Mouse (Mus musculus): Measurements from ENCODE around the gene Nrp1. TPM values are rescaled to one million over a fixed set of nuclear protein-coding genes. Genes with fewer than 3 reads are reported as not detected.

Nrp1 gene
- polyA plus RNA-seq, 1 experiment from 2014 or later: 75.1 TPM

DNA sequence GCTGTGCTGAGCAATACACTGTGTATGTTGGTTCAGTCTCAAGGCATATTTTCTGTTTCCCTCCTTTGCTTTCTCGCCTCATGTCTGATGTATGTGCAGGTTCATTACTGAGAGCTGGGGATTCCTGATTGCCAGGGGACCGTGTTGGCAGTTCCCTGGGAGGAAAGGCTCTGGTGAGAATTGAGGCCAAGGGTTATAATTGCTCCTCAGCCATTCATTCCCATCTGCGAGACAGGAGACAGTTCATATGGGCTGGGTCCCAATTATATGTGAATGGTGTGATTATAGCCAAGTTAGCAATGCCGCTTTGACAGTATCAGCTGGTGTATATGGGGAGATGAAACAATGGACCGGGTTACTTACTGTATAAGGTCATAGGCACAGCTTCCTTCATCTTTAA, 14.3 kb downstream of the Nrp1 start:
- Histone ChIP-seq H3K36me3 (no peaks in the 10 kb centered on the region), H3K9me3 (no peaks in the 10 kb centered on the region), H3K4me1 (replicated peaks) (peaks cover 14% of the 10 kb centered on the region), H3K27me3 (no peaks in the 10 kb centered on the region), H3K4me2 (no peak overlapping the region), H3K27ac (replicated peaks) (no peak overlapping the region), H3K4me3 (no peak overlapping the region), H3K9ac (no peak overlapping the region)
- WGBS: 63% methylated on average over 5 of the region's 5 CpGs
- ATAC-seq (ENCODE audit: low FRiP score, low read depth): no peak

DNA sequence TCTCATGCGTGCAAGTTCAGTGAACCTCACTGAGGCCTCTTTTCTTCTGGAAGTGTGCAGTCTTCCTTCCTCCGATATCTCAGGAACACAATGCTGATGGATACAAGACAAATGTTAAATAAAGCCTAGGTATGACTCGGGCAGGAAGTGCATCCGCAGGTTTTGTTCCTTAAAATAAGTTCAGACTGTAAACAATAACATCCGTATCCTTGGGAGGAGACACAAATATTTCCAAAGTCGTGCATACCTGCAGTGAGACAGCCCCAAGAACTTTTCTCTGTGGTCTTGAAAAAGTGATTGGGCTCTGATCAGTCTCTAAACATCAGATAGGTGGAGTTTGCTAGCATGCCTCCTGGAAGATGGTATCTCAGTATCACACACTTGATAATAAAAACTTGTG, 15.0 kb downstream of the Nrp1 start:
- Histone ChIP-seq H3K9ac (no peak overlapping the region), H3K4me1 (replicated peaks) (peaks cover 16% of the 10 kb centered on the region), H3K4me3 (no peak overlapping the region), H3K27me3 (no peaks in the 10 kb centered on the region), H3K27ac (replicated peaks) (no peak overlapping the region), H3K4me2 (no peak overlapping the region), H3K9me3 (no peaks in the 10 kb centered on the region), H3K36me3 (no peaks in the 10 kb centered on the region)
- WGBS: 89% methylated on average over 6 of the region's 6 CpGs
- no peak for ATAC-seq (ENCODE audit: low FRiP score, low read depth)

DNA sequence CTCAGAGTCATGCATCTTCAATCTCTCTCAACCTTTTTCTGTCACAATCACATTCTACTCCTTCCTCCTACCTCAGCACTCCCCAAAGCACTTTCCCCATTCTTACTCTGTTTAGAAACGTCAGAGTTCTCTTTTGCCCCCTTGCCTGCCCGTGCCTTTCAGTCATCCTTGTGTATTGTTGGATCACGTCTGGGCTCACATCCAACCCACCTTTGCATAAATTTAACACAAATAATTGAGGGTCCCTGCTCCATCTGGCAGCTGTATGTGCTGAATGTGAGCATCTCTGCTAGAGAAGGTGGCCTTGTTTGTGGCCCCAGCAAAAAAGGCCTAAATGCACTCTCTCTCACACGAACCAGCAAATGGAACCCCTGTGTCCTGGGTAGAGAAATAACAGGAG, 16.9 kb downstream of the Nrp1 start:
- H3K4me1 ChIP-seq (replicated peaks): peaks cover 21% of the 10 kb centered on the region
- WGBS: 45% methylated on average over 4 of the region's 4 CpGs
- no peaks in the 10 kb centered on the region for H3K9me3 ChIP-seq
- H3K4me2 ChIP-seq: no peak overlapping the region
- no peak overlapping the region for H3K4me3 ChIP-seq
- H3K27ac ChIP-seq (replicated peaks): no peak overlapping the region
- H3K36me3 ChIP-seq: no peaks in the 10 kb centered on the region
- H3K27me3 ChIP-seq: no peaks in the 10 kb centered on the region
- H3K9ac ChIP-seq: no peak overlapping the region
- ATAC-seq (ENCODE audit: low FRiP score, low read depth): no peak

DNA sequence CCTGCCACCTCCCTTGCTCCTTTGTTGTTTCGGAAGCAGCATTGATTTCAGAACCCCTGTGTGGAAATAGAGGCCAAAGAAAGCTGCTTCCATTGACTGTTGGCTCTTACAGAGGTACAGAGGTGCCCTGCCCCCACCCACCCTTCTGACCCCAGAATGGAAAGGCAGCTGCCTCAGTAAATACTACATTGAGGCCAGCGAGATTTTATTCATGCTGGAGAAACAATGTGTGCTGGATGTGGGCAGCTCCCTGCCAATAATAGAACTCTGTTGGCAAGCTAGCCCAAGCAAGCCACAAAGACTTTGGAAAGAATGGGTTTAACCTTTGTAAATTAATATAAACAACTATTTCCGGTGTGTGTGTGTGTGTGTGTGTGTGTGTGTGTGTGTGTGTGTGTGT, 24.8 kb downstream of the Nrp1 start:
- Histone ChIP-seq H3K27ac (replicated peaks) (no peak overlapping the region), H3K4me1 (replicated peaks) (peaks cover 26% of the 10 kb centered on the region), H3K9ac (no peak overlapping the region), H3K9me3 (no peaks in the 10 kb centered on the region), H3K36me3 (no peaks in the 10 kb centered on the region), H3K27me3 (no peaks in the 10 kb centered on the region), H3K4me3 (no peak overlapping the region), H3K4me2 (no peak overlapping the region)
- 17% methylated on average over 3 of the region's 3 CpGs for WGBS
- ATAC-seq (ENCODE audit: low FRiP score, low read depth): no peak

DNA sequence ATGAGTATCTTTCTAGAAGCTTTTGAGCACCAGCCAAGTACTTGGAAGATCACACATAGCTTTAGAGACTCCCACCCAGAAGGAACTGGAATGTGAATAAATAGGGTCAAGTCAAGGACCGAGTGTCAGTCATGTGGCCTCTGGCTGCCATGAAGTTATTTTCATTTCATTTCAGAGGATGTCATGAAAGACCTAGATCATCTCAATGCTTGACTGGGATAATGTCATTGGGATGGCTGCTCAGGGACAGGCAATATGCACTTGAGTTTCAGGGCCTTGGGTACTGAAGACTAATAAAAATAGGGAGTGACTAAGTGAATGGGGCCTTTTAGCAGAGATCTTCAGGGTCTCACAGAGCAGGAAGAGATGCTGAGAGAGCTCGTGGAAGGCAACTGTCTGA, 26.0 kb downstream of the Nrp1 start:
- Histone ChIP-seq H3K27me3 (no peaks in the 10 kb centered on the region), H3K4me3 (no peak overlapping the region), H3K9ac (no peak overlapping the region), H3K4me1 (replicated peaks) (peaks cover 20% of the 10 kb centered on the region), H3K4me2 (no peak overlapping the region), H3K9me3 (no peaks in the 10 kb centered on the region), H3K27ac (replicated peaks) (no peak overlapping the region), H3K36me3 (no peaks in the 10 kb centered on the region)
- ATAC-seq (ENCODE audit: low FRiP score, low read depth): no peak
- WGBS: 67% methylated on average over 2 of the region's 2 CpGs

DNA sequence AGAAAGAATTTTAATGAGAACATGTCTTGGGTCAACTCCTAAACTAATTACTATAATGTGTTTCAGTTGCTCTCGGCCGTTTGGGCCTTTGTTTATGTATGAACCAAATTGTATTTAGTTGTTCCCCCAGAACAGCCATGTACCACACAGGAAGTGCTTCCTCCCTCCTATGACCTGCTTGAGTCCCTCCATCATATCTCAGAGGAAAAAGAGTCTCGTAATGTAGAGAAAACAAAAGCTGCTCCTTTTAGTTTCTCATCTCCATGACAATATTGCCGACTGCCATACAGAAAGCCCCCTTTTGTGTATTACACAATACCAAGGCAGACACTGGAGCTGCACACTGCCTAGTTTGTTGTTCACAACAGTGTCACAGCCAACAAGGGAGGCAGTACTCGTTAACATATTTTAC, 26.5 kb downstream of the Nrp1 start:
- Histone ChIP-seq H3K4me3 (no peak overlapping the region), H3K9me3 (no peaks in the 10 kb centered on the region), H3K9ac (no peak overlapping the region), H3K36me3 (no peaks in the 10 kb centered on the region), H3K27ac (replicated peaks) (no peak overlapping the region), H3K27me3 (no peaks in the 10 kb centered on the region), H3K4me2 (no peak overlapping the region), H3K4me1 (replicated peaks) (peaks cover 20% of the 10 kb centered on the region)
- no peak for ATAC-seq (ENCODE audit: low FRiP score, low read depth)
- WGBS: 24% methylated on average over 5 of the region's 5 CpGs

DNA sequence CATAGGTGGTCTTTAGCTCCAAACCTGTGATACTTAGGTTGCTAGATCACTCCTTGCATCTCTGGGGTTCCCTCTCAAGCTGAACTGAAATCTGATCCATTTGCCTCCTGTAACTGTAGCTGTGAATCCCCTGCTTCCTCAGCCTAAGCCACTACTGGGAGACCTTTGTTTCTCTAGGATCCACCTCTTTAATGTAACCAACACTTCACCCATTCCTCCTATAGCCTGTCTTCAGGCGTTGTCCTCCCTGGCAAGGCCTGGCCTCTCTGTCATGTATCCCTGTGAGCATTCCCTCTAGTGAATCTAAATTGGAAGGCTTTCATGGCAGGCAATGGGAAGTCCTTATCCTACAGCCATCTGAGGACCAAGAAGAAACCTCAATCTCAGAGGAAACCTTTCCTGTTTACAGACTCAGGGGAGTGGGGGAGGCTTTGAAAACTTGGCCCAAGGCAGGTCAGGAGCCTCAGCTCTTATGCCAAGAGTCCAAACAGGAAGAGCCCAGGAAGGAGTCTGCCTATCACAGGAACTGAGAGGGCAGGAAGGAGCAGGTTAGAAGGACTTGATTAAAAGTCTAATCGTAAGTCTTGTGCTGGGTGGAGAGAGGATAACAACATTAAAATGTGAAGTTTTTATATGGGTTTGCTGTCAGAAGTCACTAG, 28.7 kb downstream of the Nrp1 start:
- H3K4me3 ChIP-seq: no peak overlapping the region
- H3K27me3 ChIP-seq: no peaks in the 10 kb centered on the region
- no peak for ATAC-seq (ENCODE audit: low FRiP score, low read depth)
- H3K36me3 ChIP-seq: no peaks in the 10 kb centered on the region
- H3K27ac ChIP-seq (replicated peaks): no peak overlapping the region
- H3K9me3 ChIP-seq: no peaks in the 10 kb centered on the region
- no peak overlapping the region for H3K4me2 ChIP-seq
- peaks cover 16% of the 10 kb centered on the region for H3K4me1 ChIP-seq (replicated peaks)
- 77% methylated on average over 2 of the region's 2 CpGs for WGBS
- no peak overlapping the region for H3K9ac ChIP-seq

DNA sequence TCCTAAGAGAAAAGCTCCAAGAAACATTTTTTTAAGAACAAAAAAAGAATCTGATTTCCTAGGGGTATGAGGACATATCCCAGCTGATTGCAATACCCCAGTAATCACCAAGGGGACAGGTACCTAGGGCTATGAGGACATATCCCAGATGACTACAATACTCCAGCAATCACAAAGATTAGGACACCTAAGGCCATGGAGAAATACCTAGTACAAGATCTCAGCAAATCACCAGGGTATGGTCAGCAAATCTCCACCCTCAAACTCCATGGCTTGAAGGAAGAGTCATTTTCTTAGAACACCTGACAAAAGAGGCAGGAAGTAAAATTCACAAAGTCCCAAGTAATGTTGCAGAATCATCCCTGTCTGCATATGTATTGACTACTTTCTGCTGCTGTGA, 32.4 kb downstream of the Nrp1 start:
- Histone ChIP-seq H3K9ac (no peak overlapping the region), H3K36me3 (no peaks in the 10 kb centered on the region), H3K4me2 (no peak overlapping the region), H3K27ac (replicated peaks) (no peak overlapping the region), H3K27me3 (no peaks in the 10 kb centered on the region), H3K4me1 (replicated peaks) (no peaks in the 10 kb centered on the region), H3K4me3 (no peak overlapping the region), H3K9me3 (no peaks in the 10 kb centered on the region)
- ATAC-seq (ENCODE audit: low FRiP score, low read depth): no peak

DNA sequence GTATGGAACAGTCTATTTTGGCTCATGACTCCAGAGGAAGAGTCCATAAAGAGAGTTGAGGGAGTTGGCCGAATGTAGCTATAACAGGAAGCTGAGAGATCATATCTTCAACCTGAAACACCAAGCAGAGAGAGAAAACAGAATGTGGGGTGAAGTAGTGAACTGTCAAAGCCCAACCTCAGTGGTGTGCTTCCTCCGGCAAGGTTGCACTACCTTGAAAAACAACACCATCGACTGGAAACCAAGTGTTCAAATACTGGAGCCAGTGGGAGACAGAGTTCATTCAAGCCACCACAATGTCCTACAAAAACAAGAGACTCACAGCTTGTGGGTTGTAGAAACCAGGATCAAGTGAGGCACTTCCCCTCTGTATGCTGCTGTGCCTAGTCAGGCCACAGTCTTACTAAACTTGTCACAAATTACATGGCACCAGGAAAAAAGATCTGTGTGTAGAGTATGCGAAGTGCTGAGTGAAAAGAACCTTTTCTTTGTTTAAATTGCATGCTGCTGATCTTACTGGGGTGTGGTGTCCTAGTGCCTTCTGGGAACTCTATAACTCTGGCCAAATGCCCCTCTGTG, 32.9 kb downstream of the Nrp1 start:
- WGBS: 89% methylated on average over 4 of the region's 4 CpGs
- no peaks in the 10 kb centered on the region for H3K36me3 ChIP-seq
- ATAC-seq (ENCODE audit: low FRiP score, low read depth): no peak

DNA sequence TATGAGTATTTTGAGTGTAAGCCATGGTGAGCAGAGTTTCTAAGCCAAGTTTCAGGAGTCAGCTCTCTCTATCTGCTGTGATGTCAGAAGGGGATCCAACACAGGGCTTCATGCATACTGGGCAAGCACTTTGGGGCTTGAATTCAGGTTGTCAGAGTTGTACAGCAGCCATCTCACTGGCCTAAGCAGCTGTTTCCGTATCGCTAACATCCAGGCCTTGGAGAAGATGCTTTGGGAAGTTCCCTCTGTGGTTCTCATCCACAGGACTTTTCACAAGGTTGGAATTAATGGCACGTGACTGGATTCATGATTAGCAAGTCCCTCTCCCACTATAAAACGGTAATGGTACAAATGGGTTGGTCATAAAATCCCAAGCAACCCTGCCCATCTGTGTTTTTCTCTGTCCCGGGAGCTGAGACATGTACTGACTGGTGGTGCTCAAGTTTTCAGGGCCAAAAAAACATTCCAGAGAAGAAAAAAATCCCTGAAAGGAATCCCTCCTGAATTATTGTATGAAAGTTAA, 36.3 kb downstream of the Nrp1 start:
- WGBS: 80% methylated on average over 5 of the region's 5 CpGs
- Histone ChIP-seq H3K36me3 (no peaks in the 10 kb centered on the region), H3K27ac (replicated peaks) (no peak overlapping the region), H3K27me3 (no peaks in the 10 kb centered on the region), H3K9ac (no peak overlapping the region), H3K9me3 (no peaks in the 10 kb centered on the region), H3K4me2 (no peak overlapping the region), H3K4me3 (no peak overlapping the region), H3K4me1 (replicated peaks) (peaks cover 14% of the 10 kb centered on the region)
- ATAC-seq (ENCODE audit: low FRiP score, low read depth): no peak

More for the DNA sequence above, 32.9 kb downstream of the Nrp1 start:
- H3K27ac ChIP-seq (replicated peaks): no peak overlapping the region
- no peak overlapping the region for H3K4me2 ChIP-seq
- H3K9me3 ChIP-seq: no peaks in the 10 kb centered on the region
- H3K4me3 ChIP-seq: no peak overlapping the region
- no peaks in the 10 kb centered on the region; the same call in 1 of the 2 replicates for H3K4me1 ChIP-seq (replicated peaks)
- no peaks in the 10 kb centered on the region for H3K27me3 ChIP-seq
- no peak overlapping the region for H3K9ac ChIP-seq

DNA sequence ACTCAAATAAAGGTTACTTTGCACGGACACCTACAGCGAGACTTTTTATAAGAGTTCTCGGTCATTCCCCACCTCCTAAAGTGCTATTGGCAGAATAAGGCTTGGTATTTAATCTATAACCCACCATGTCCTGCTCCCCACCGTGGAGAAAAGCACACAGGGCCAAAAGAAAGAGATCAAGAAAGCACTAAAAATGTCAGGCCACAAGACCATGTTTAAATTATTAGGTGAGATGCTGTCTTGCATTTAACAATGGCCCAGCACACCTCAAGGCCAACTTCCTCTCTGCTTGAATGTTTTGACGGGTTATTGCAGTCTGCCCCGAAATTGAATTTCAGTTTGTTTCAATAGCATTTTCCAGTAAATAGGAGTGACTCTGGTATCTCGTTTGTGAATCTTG, 38.6 kb downstream of the Nrp1 start:
- Histone ChIP-seq H3K4me3 (no peak overlapping the region), H3K27me3 (no peaks in the 10 kb centered on the region), H3K4me2 (no peak overlapping the region), H3K9ac (no peak overlapping the region), H3K36me3 (no peaks in the 10 kb centered on the region), H3K4me1 (replicated peaks) (peaks cover 14% of the 10 kb centered on the region), H3K9me3 (no peaks in the 10 kb centered on the region), H3K27ac (replicated peaks) (no peak overlapping the region)
- 48% methylated on average over 7 of the region's 7 CpGs for WGBS
- ATAC-seq (ENCODE audit: low FRiP score, low read depth): no peak

DNA sequence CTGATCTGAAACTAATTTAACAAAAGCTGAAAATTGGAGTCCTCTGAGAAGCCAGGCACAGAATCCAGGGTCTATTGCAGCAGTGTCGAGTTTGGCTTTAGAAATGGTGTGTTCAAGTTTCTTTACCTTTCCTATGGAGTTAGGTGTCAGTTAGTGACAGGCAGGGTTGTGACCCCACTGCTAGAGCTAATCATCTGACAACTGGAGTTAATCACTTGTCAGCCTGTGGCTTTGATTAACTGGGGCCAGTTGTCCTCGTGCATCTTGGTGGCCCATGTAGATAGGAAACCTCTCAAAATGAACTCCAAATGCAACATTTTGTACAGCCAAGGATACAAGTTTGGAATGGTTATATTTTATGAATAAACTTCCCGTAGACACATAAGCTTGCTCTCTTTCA, 39.0 kb downstream of the Nrp1 start:
- Histone ChIP-seq H3K4me3 (no peak overlapping the region), H3K27ac (replicated peaks) (no peak overlapping the region), H3K4me2 (no peak overlapping the region), H3K36me3 (no peaks in the 10 kb centered on the region), H3K4me1 (replicated peaks) (peaks cover 14% of the 10 kb centered on the region), H3K9ac (no peak overlapping the region), H3K27me3 (no peaks in the 10 kb centered on the region), H3K9me3 (no peaks in the 10 kb centered on the region)
- WGBS: 55% methylated on average over 3 of the region's 3 CpGs
- ATAC-seq (ENCODE audit: low FRiP score, low read depth): no peak

Data from hindbrain, embryonic 15.5 days (tissue).